Mouse (Mus musculus) lung, adult 2 months (tissue): ENCODE measurements at regions not wholly inside any gene's neighbourhood (a gene's known extent, or its start where the extent isn't known, plus 50 kb on each side); places are given as distances from the start of the nearest gene placed in this dataset.

Experiments
- CTCF ChIP-seq: fragments of 200-500 bp; IDR thresholded peaks from 2 replicates; pipeline ENCODE4 v1.5.1; 2011; ENCODE audit warnings: mild to moderate bottlenecking, low read length, control low read depth; ENCODE audit not compliant: insufficient read depth
- POLR2A ChIP-seq: fragments of 200-500 bp; IDR thresholded peaks from 2 replicates; pipeline ENCODE4 v1.6.1; 2011; ENCODE audit warnings: low read depth, mild to moderate bottlenecking, control low read depth, low read length, borderline replicate concordance; ENCODE audit errors: extremely low read depth

DNA sequence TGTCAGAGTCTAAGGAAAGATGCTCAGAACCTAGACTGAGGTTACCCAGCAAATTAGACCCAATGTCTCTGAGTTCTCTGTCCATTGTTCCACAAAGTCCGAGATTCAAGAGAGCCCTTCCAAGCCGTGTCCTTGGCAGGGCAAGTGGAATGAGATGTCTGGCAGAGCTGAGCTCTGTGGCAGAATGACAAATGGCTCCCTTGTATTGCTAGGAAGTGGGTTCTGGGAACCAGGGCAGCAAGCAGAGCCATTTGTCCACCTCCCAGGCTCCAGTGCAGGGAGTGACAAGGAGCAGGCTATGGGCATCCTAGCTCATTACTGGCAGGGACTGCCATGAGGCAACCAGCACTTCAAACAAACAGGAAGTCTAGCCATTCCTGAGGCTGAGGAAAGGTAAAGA, 206.3 kb upstream of the Nlrp1b start:
- TF ChIP-seq CTCF (no peak), POLR2A (no peak)
